Mouse (Mus musculus): ENCODE measurements around the gene Gm20837. TPM values are rescaled to one million over a fixed set of nuclear protein-coding genes. Genes with fewer than 3 reads are reported as not detected.

The Gm20837 gene
- polyA plus RNA-seq (2015; fragmentation: Nextera tagmentation; extraction: Ambion mirVana), result not detected in 2 replicates

GRCm38 (mm10) chrY:90400948-90401347, at the start of gene Gm20837:
TSS of gene Gm20837 (plus strand) at chrY:90401248.

All from spleen, postnatal 0 days (tissue).